Mouse (Mus musculus) midbrain, embryonic 11.5 days (tissue): ENCODE measurements around the gene Dnah12. TPM values are rescaled to one million over a fixed set of nuclear protein-coding genes. Genes with fewer than 3 reads are reported as not detected.
A peak's percentile ranks its signal among the peaks of the same experiment; 100 is the strongest.

Experiments
- ATAC-seq: fragments of 200-750 bp; cut with Nextera tagmentation; 2 replicates; pipeline ENCODE4 v1.8.0; 2017; ENCODE audit warnings: moderate TSS enrichment, moderate library complexity; ENCODE audit not compliant: low FRiP score
- DNase-seq: peaks from one replicate; pipeline ENCODE4 v3.0.0; 2015; ENCODE audit warnings: low spot score; ENCODE audit errors: missing footprints
- H3K27ac ChIP-seq: fragments of 300-500 bp; sonication (generic); 2 replicates; pipeline ENCODE4 v1.5.1; 2014; ENCODE audit warnings: low read depth, low read length
- H3K27me3 ChIP-seq: fragments of 300-500 bp; sonication (generic); 2 replicates; pipeline ENCODE4 v1.6.1; 2014; ENCODE audit warnings: mild to moderate bottlenecking, low read length, moderate library complexity, mixed read lengths; ENCODE audit not compliant: control insufficient read depth, insufficient read depth
- H3K36me3 ChIP-seq: fragments of 300-500 bp; sonication (generic); 2 replicates; pipeline ENCODE4 v1.6.1; 2014; ENCODE audit warnings: mild to moderate bottlenecking, low read length, moderate library complexity, mixed read lengths; ENCODE audit not compliant: control insufficient read depth, insufficient read depth
- H3K4me1 ChIP-seq: fragments of 300-500 bp; sonication (generic); 2 replicates; pipeline ENCODE4 v1.6.1; 2014; ENCODE audit warnings: low read length; ENCODE audit not compliant: control insufficient read depth, insufficient read depth
- H3K4me2 ChIP-seq: fragments of 300-500 bp; sonication (generic); 2 replicates; pipeline ENCODE4 v1.6.1; 2014; ENCODE audit warnings: mild to moderate bottlenecking, moderate library complexity
- H3K4me3 ChIP-seq: fragments of 300-500 bp; sonication (generic); 2 replicates; pipeline ENCODE4 v1.5.1; 2014; ENCODE audit warnings: low read depth, low read length
- H3K9ac ChIP-seq: fragments of 300-500 bp; sonication (generic); 2 replicates; pipeline ENCODE4 v1.6.1; 2014; ENCODE audit warnings: low read length
- H3K9me3 ChIP-seq: fragments of 300-500 bp; sonication (generic); 2 replicates; pipeline ENCODE4 v1.6.1; 2016; ENCODE audit warnings: low read length; ENCODE audit not compliant: control insufficient read depth
- WGBS: fragments of 180-500 bp; shearing (Covaris S2); extraction: QIAGEN DNeasy Blood & Tissue Kit; methylation state at CpG from one replicate; pipeline ENCODE4 v1.1.7; 2014; 5-methylcytosine and 5-hydroxymethylcytosine counted together
- microRNA-seq: library from miRNA; unstranded; fragments of <30 nt; microRNA quantifications from one replicate; pipeline ENCODE4, GENCODE M21; 2017
- polyA plus RNA-seq: library from polyadenylated mRNA; unstranded; fragments of >200 nt; fragmentation: Nextera tagmentation; extraction: Ambion mirVana; gene quantifications from 2 replicates; pipeline ENCODE4 v1.2.1, GENCODE M21; 2014

Gene Dnah12
- polyA plus RNA-seq, 1 experiment from 2014 or later = not detected

- no peak overlapping the region for H3K27ac ChIP-seq
- no peaks in the 10 kb centered on the region for H3K36me3 ChIP-seq
- H3K9ac ChIP-seq = no peak overlapping the region
- no peaks in the 10 kb centered on the region for H3K9me3 ChIP-seq
- H3K4me2 ChIP-seq = no peak overlapping the region
- ATAC-seq (no peak), DNase-seq (no peak)
- H3K27me3 ChIP-seq = no peaks in the 10 kb centered on the region
- 70% methylated on average over 9 of the region's 9 CpGs for WGBS
- no peak overlapping the region for H3K4me3 ChIP-seq
- no peaks in the 10 kb centered on the region for H3K4me1 ChIP-seq
These were observed 220.7 kb downstream of the Dnah12 start for GRCm38 (mm10) chr14:26913681-26914268.

- DNase-seq = no peak
- no peak for ATAC-seq
- 88% methylated on average over 3 of the region's 3 CpGs for WGBS
These were observed 226.2 kb downstream of the Dnah12 start for GRCm38 (mm10) chr14:26919310-26919709.

GRCm38 (mm10) chr14:26923702-26924421, 230.8 kb downstream of the Dnah12 start:
- Histone ChIP-seq H3K4me1 (no peaks in the 10 kb centered on the region), H3K27me3 (no peaks in the 10 kb centered on the region), H3K36me3 (no peaks in the 10 kb centered on the region), H3K27ac (no peak overlapping the region), H3K4me2 (no peak overlapping the region), H3K9me3 (no peaks in the 10 kb centered on the region), H3K9ac (no peak overlapping the region), H3K4me3 (no peak overlapping the region)
- no peak for ATAC-seq
- peak; percentile 47 for DNase-seq
- 94% methylated on average over 5 of the region's 5 CpGs for WGBS

More at GRCm38 (mm10) chr14:26919310-26919709, 226.2 kb downstream of the Dnah12 start:
- no peaks in the 10 kb centered on the region for H3K4me1 ChIP-seq
- H3K9me3 ChIP-seq = no peaks in the 10 kb centered on the region
- H3K27ac ChIP-seq = no peak overlapping the region
- no peaks in the 10 kb centered on the region for H3K27me3 ChIP-seq
- H3K4me2 ChIP-seq = no peak overlapping the region
- H3K9ac ChIP-seq = no peak overlapping the region
- H3K36me3 ChIP-seq = no peaks in the 10 kb centered on the region
- H3K4me3 ChIP-seq = no peak overlapping the region

- no peaks in the 10 kb centered on the region for H3K9me3 ChIP-seq
- WGBS = 88% methylated on average over 3 of the region's 3 CpGs
- ATAC-seq (no peak), DNase-seq (no peak)
- no peak overlapping the region for H3K9ac ChIP-seq
- H3K4me2 ChIP-seq = no peak overlapping the region
- no peak overlapping the region for H3K4me3 ChIP-seq
- H3K27ac ChIP-seq = no peak overlapping the region
- no peaks in the 10 kb centered on the region for H3K4me1 ChIP-seq
- no peaks in the 10 kb centered on the region; the same call in 1 of the 2 replicates for H3K36me3 ChIP-seq
- no peaks in the 10 kb centered on the region for H3K27me3 ChIP-seq
These were observed 241.8 kb downstream of the Dnah12 start for GRCm38 (mm10) chr14:26934891-26935290.

GRCm38 (mm10) chr14:26935558-26935957, 242.5 kb downstream of the Dnah12 start:
- ATAC-seq = no peak

More at GRCm38 (mm10) chr14:26935558-26935957, 242.5 kb downstream of the Dnah12 start:
- Histone ChIP-seq H3K9me3 (no peaks in the 10 kb centered on the region), H3K27ac (no peak overlapping the region), H3K4me1 (no peaks in the 10 kb centered on the region), H3K4me2 (no peak overlapping the region), H3K9ac (no peak overlapping the region), H3K4me3 (no peak overlapping the region), H3K36me3 (no peaks in the 10 kb centered on the region; the same call in 1 of the 2 replicates), H3K27me3 (no peaks in the 10 kb centered on the region)
- DNase-seq = no peak
- WGBS = 90% methylated on average over 4 of the region's 4 CpGs

Small RNAs within 50 kb of the gene (microRNA-seq; reads per million reads assigned to microRNA genes)
- 1.9 reads per million, percentile 3 among the genes with 10 or more reads in this experiment for gene Mir7672

Other genes starting within 250 kb of the Dnah12 start
- gene Slmap, start 158.3 kb upstream of the Dnah12 start, polyA plus RNA-seq = 21.3 and 24.8 TPM in 2 replicates
- gene Dennd6a, start 119.4 kb upstream of the Dnah12 start, polyA plus RNA-seq = 37.9 and 39.7 TPM in 2 replicates
- 586 and 633 TPM in 2 replicates for gene Arf4, start 55.2 kb upstream of the Dnah12 start, polyA plus RNA-seq
- 12.4 and 13.7 TPM in 2 replicates for gene Pde12, start 23.4 kb upstream of the Dnah12 start, polyA plus RNA-seq
- 0.12 TPM in 1 of 2 replicates, not detected in the other for gene Asb14, start 201.3 kb downstream of the Dnah12 start, polyA plus RNA-seq